1 mouse cellular context compared by ENCODE assay signal in the genomic region with DNA sequence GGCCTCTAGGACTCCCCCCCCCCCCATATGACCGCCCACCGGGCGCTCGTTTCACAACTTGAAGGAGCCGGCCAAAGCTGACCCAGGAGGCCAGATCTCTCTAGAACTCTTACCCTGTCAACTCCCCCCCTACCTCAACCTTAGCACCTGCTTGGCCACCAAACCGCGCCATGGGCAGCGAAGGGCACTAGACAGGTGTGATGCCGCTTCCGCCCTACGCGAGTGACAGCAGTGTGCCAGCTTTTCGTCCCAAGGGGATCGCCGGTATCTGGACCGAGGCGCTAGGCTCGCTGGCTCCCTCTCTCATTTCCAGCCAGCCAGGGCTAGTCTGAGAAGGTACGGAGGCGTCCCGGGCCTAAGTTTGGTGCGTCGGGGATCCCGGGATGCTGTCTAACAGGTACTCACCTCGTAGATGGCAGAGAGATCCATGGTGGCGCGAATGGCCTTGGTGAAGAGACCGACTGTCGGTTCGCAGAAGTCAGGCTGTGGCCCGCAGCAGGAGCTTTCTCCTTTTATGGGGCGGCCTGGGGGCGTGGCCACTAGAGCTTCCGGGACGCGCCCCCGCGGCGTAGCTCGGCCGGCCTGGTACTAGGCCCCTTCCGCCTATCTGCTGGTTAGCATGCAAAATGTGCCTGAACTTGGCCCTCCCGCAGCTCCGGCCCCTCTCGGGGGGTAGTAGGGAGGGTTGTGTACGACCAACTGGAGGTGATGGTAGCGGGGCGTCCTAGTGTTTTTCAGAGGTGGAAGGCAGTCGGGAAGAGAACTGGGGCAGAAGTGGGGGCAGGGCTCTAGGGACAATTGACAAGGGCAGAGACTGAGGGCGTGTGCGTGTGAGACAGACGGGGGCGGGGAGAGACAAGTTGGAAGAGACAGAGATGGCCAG.
TF ChIP-seq lines count a peak whose summit lies in the region.

No protein-coding gene starts in this region.

TF ChIP-seq in CH12.LX, 34 proteins besides CTCF, POLR2A, EP300 and RAD21:
- TF ChIP-seq CHD2 (IDR thresholded peaks at IDR 0.05; ENCODE audit: low read length): peak; percentile 82; the same call in 1 of the 2 replicates
- TF ChIP-seq ZKSCAN1 (IDR thresholded peaks at IDR 0.05; ENCODE audit: borderline replicate concordance, low read depth, low read length): no peak
- TF ChIP-seq SMC3 (IDR thresholded peaks at IDR 0.05; ENCODE audit: low read depth, low read length): no peak
- TF ChIP-seq UBTF (IDR thresholded peaks at IDR 0.05; ENCODE audit: low read depth, low read length): no peak; the same call in none of the 2 replicates
- TF ChIP-seq ZC3H11A (IDR thresholded peaks at IDR 0.05; ENCODE audit: low read depth, low read length): no peak
- TF ChIP-seq MYC (IDR thresholded peaks at IDR 0.05; ENCODE audit: low read depth, low read length): no peak
- TF ChIP-seq GABPA (IDR thresholded peaks at IDR 0.05; ENCODE audit: insufficient replicate concordance, low read depth, low read length): no peak
- peak; percentile 92 for TF ChIP-seq SIN3A (IDR thresholded peaks at IDR 0.05; ENCODE audit: low read length)
- TF ChIP-seq TCF12 (IDR thresholded peaks at IDR 0.05; ENCODE audit: low read depth, low read length): peak; percentile 82; the same call in 1 of the 2 replicates
- no peak; the same call in 1 of the 2 replicates for TF ChIP-seq MXI1 (IDR thresholded peaks at IDR 0.05; ENCODE audit: low read depth, low read length)
- TF ChIP-seq USF2 (conservative IDR thresholded peaks at IDR 0.05; ENCODE audit: low read depth, low read length): no peak
- no peak for TF ChIP-seq RCOR1 (conservative IDR thresholded peaks at IDR 0.05; ENCODE audit: low read depth, low read length)
- peak; percentile 96 for TF ChIP-seq TBP (conservative IDR thresholded peaks at IDR 0.05; ENCODE audit: low read depth, low read length)
- no peak for TF ChIP-seq USF1 (IDR thresholded peaks at IDR 0.05; ENCODE audit: low read depth, low read length)
- TF ChIP-seq HCFC1 (IDR thresholded peaks at IDR 0.05; ENCODE audit: low read depth, low read length): peak; percentile 65
- TF ChIP-seq MAZ (IDR thresholded peaks at IDR 0.05; ENCODE audit: low read depth, low read length): peak; percentile 72
- TF ChIP-seq KAT2A (IDR thresholded peaks at IDR 0.05; ENCODE audit: insufficient replicate concordance, low read length): no peak
- TF ChIP-seq ZNF384 (IDR thresholded peaks at IDR 0.05; ENCODE audit: low read depth, low read length): peak; percentile 18; the same call in 1 of the 2 replicates
- TF ChIP-seq MAX (IDR thresholded peaks at IDR 0.05; ENCODE audit: low read length): 0 out of 2 replicates have a peak, but pooled peaks have one; percentile 15
- TF ChIP-seq MEF2A (IDR thresholded peaks at IDR 0.05; ENCODE audit: borderline replicate concordance, low read depth, low read length): peak; percentile 59; the same call in 1 of the 2 replicates
- TF ChIP-seq ELF1 (IDR thresholded peaks at IDR 0.05; ENCODE audit: low read depth, low read length): peak; percentile 94
- no peak for TF ChIP-seq E2F4 (IDR thresholded peaks at IDR 0.05; ENCODE audit: insufficient replicate concordance, low read depth, low read length)
- TF ChIP-seq POLR2AphosphoS2 (IDR thresholded peaks at IDR 0.05; ENCODE audit: low read depth, low read length): peak; percentile 96
- TF ChIP-seq BHLHE40 (IDR thresholded peaks at IDR 0.05; ENCODE audit: low read depth, low read length): peak; percentile 81
- TF ChIP-seq MAFK (IDR thresholded peaks at IDR 0.05; ENCODE audit: insufficient replicate concordance, low read length): no peak
- no peak for TF ChIP-seq JUN (IDR thresholded peaks at IDR 0.05; ENCODE audit: insufficient read depth, low read depth, low read length)
- TF ChIP-seq IRF4 (IDR thresholded peaks at IDR 0.05; ENCODE audit: low read depth, low read length): peak; percentile 47
- TF ChIP-seq CHD1 (IDR thresholded peaks at IDR 0.05; ENCODE audit: low read depth, low read length): no peak
- no peak for TF ChIP-seq PAX5 (IDR thresholded peaks at IDR 0.05; ENCODE audit: low read length)
- peak; percentile 64; the same call in 1 of the 2 replicates for TF ChIP-seq ETS1 (conservative IDR thresholded peaks at IDR 0.05; ENCODE audit: low read depth, low read length)
- no peak for TF ChIP-seq NRF1 (IDR thresholded peaks at IDR 0.05; ENCODE audit: low read depth, low read length)
- peak; percentile 99 for TF ChIP-seq ZMIZ1 (IDR thresholded peaks at IDR 0.05; ENCODE audit: low read depth, low read length)
- peak; percentile 99 for TF ChIP-seq NELFE (IDR thresholded peaks at IDR 0.05; ENCODE audit: low read depth, low read length)
- TF ChIP-seq JUND (conservative IDR thresholded peaks at IDR 0.05; ENCODE audit: low read depth, low read length): no peak
TF ChIP-seq in CH12.LX: peak in this region for 16.
